Mouse (Mus musculus) CH12F3 (cell line): ENCODE results near the gene Pcolce.
"Not testable (repeated sequence)": the region's sequence is repeated elsewhere in the genome, so short reads cannot be mapped to it uniquely, and the experiment has no call there.

Experiments used
- in situ Hi-C: fragments of 300-500 bp; cut with MboI; formaldehyde crosslinking; loops from 2 replicates; pipeline ENCODE4 v1.14.3; 2020; ENCODE audit warnings: low sequenced_read_pairs

The Pcolce gene

GRCm38 (mm10) chr5:137629906-137630545 lies 16.4 kb upstream of the Pcolce start:
- in situ Hi-C loops: no loop called here

GRCm38 (mm10) chr5:137629306-137629721 lies 15.7 kb upstream of the Pcolce start:
- in situ Hi-C loops: no loop called here

- in situ Hi-C loops: no loop called here
Observed at GRCm38 (mm10) chr5:137628498-137629305, 15.1 kb upstream of the Pcolce start, which contains the start of the genes Fbxo24, Lrch4 and Gm20605. Fbxo24 (minus strand) TSS chr5:137629002. Lrch4 (plus strand) TSS chr5:137629121. Gm20605 (plus strand) TSS chr5:137629175.

GRCm38 (mm10) chr5:137627991-137628390 lies 14.4 kb upstream of the Pcolce start:
- in situ Hi-C loops: no loop called here

- in situ Hi-C loops: no loop called here
Observed at GRCm38 (mm10) chr5:137623937-137624530, 10.4 kb upstream of the Pcolce start.

- in situ Hi-C loops: no loop called here
Observed at GRCm38 (mm10) chr5:137615347-137615746, 1.8 kb upstream of the Pcolce start.

- in situ Hi-C loops: not testable (repeated sequence)
Observed at GRCm38 (mm10) chr5:137614921-137615320, 1.3 kb upstream of the Pcolce start.

GRCm38 (mm10) chr5:137613076-137613475 lies 508 bp downstream of the Pcolce start:
- in situ Hi-C loops: no loop called here

- in situ Hi-C loops: no loop called here
Observed at GRCm38 (mm10) chr5:137611245-137611602, 2.4 kb downstream of the Pcolce start.

- in situ Hi-C loops: no loop called here
Observed at GRCm38 (mm10) chr5:137610548-137611244, 2.9 kb downstream of the Pcolce start.

- in situ Hi-C loops: no loop called here
Observed at GRCm38 (mm10) chr5:137610056-137610455, 3.5 kb downstream of the Pcolce start.

GRCm38 (mm10) chr5:137609292-137609691 lies 4.3 kb downstream of the Pcolce start:
- in situ Hi-C loops: no loop called here

GRCm38 (mm10) chr5:137608654-137609190 lies 4.9 kb downstream of the Pcolce start:
- in situ Hi-C loops: no loop called here

- in situ Hi-C loops: no loop called here
Observed at GRCm38 (mm10) chr5:137607860-137608653, 5.5 kb downstream of the Pcolce start.

- in situ Hi-C loops: no loop called here
Observed at GRCm38 (mm10) chr5:137601365-137601729, 12.2 kb downstream of the Pcolce start.

- in situ Hi-C loops: no loop called here
Observed at GRCm38 (mm10) chr5:137600619-137601364, 12.8 kb downstream of the Pcolce start, which contains the start of gene Mospd3. Mospd3 (minus strand) TSS chr5:137601058.

- in situ Hi-C loops: no loop called here
Observed at GRCm38 (mm10) chr5:137600281-137600618, 13.3 kb downstream of the Pcolce start.

GRCm38 (mm10) chr5:137599600-137599999 lies 14.0 kb downstream of the Pcolce start:
- in situ Hi-C loops: no loop called here

- in situ Hi-C loops: no loop called here
Observed at GRCm38 (mm10) chr5:137598100-137598826, 15.3 kb downstream of the Pcolce start.
